Mouse (Mus musculus) embryo, embryonic 10 days (tissue): ENCODE measurements at regions not wholly inside any gene's neighbourhood (a gene's known extent, or its start where the extent isn't known, plus 50 kb on each side); places are given as distances from the start of the nearest gene placed in this dataset.
A peak's percentile ranks its signal among the peaks of the same experiment; 100 is the strongest.

Source experiments
- DNase-seq: peaks from one replicate; pipeline ENCODE4 v3.0.0-alpha.2; 2015; ENCODE audit warnings: low spot score

- DNase-seq, result peak; percentile 56
Measured at GRCm38 (mm10) chr6:89006997-89007396, 104.9 kb downstream of the Tpra1 start.

GRCm38 (mm10) chr6:89007516-89007915, 105.5 kb downstream of the Tpra1 start:
- DNase-seq, result no peak

- peak; percentile 83 for DNase-seq
Measured at GRCm38 (mm10) chr6:89008614-89009171, 106.6 kb downstream of the Tpra1 start.

GRCm38 (mm10) chr6:89012998-89013689, 111.1 kb downstream of the Tpra1 start:
- DNase-seq, result peak; percentile 60

- DNase-seq, result no peak
Measured at GRCm38 (mm10) chr6:89013690-89014061, 111.6 kb downstream of the Tpra1 start.

GRCm38 (mm10) chr6:89024101-89024650, 122.1 kb downstream of the Tpra1 start:
- peak; percentile 49 for DNase-seq

GRCm38 (mm10) chr6:89033433-89034298, 131.6 kb downstream of the Tpra1 start:
- DNase-seq, result no peak

- DNase-seq, result peak; percentile 28
Measured at GRCm38 (mm10) chr6:89034455-89034854, 132.4 kb downstream of the Tpra1 start.

GRCm38 (mm10) chr6:89035061-89035835, 133.2 kb downstream of the Tpra1 start:
- peak; percentile 31 for DNase-seq

- DNase-seq, result no peak
Measured at GRCm38 (mm10) chr6:89035836-89036156, 133.7 kb downstream of the Tpra1 start.

GRCm38 (mm10) chr6:89037392-89037791, 135.3 kb downstream of the Tpra1 start:
- DNase-seq, result no peak

GRCm38 (mm10) chr6:89037901-89038300, 135.8 kb downstream of the Tpra1 start:
- no peak for DNase-seq

- no peak for DNase-seq
Measured at GRCm38 (mm10) chr6:89040919-89041318, 138.9 kb downstream of the Tpra1 start.

GRCm38 (mm10) chr6:89042478-89043239, 140.6 kb downstream of the Tpra1 start:
- peak; percentile 32 for DNase-seq

GRCm38 (mm10) chr6:89045436-89045966, 143.4 kb downstream of the Tpra1 start:
- no peak for DNase-seq

- peak; percentile 17 for DNase-seq
Measured at GRCm38 (mm10) chr6:89046476-89046875, 144.4 kb downstream of the Tpra1 start.

GRCm38 (mm10) chr6:89047629-89048332, 145.7 kb downstream of the Tpra1 start:
- DNase-seq, result no peak

- no peak for DNase-seq
Measured at GRCm38 (mm10) chr6:89049290-89049689, 147.2 kb downstream of the Tpra1 start.

GRCm38 (mm10) chr6:89050575-89051270, 148.7 kb downstream of the Tpra1 start:
- no peak for DNase-seq
